ENCODE assay signal across 1 mouse cellular context in the genomic region with DNA sequence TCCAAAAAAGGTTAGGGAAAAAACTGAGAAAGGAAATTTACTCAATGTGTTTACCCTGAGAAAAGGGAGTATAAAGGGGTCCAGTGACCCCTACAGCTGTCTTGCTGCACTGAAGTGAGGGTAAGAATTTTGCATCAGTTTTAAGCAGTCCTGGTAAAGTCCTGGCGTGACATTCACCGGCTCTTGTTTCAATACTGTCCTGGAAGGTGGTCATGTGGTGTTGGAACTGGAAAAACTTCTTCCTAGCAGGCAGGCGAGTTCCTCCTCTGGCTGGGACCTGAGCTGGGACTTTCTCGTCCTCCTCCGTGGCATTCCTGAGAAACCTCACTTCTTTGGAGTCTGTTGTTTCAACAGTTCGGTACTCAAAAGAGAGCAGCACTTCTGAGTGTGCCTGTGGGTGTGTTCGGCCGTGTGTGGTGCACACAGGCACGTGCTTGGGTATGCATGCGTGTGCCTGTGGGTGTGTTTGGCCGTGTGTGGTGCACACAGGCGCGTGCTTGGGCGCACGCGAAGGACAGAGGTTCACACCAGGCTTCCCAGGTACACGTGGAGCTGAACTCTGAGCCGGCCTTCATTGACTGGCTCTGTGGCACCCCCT.
TF ChIP-seq lines count a peak whose summit lies in the region.

No protein-coding gene starts in this region.

TF ChIP-seq in CH12.LX, 34 proteins besides CTCF, POLR2A, EP300 and RAD21:
- TF ChIP-seq BHLHE40 (IDR thresholded peaks at IDR 0.05; ENCODE audit: low read depth, low read length), result peak; percentile 50
- TF ChIP-seq RCOR1 (conservative IDR thresholded peaks at IDR 0.05; ENCODE audit: low read depth, low read length), result no peak
